ENCODE assay signal across 21 mouse cellular contexts in genomic region chr9:72158392-72158791, GRCm38 (mm10).
"Had no signal": no experiment of that assay in that cellular context is flagged by ENCODE, and none has a peak within 500 bp of the region (broad histone marks: within the 10 kb centered on the region; RNA-seq: fewer than 3 reads in every experiment).

No protein-coding gene starts in this region.

- H3K4me3 ChIP-seq: heart, embryonic 10.5 days; heart, embryonic 12.5 days; hindbrain, embryonic 13.5 days; hindbrain, embryonic 15.5 days; kidney, embryonic 15.5 days; left cerebral cortex, adult 2 months; limb, embryonic 10.5 days; limb, embryonic 12.5 days; liver, embryonic 13.5 days had no signal

- H3K9me3 ChIP-seq: heart, embryonic 10.5 days; heart, embryonic 12.5 days; hindbrain, embryonic 13.5 days; hindbrain, embryonic 15.5 days; kidney, embryonic 15.5 days; limb, embryonic 10.5 days; limb, embryonic 12.5 days; liver, embryonic 13.5 days had no signal

- ATAC-seq: hindbrain, postnatal 0 days; intestine, embryonic 16.5 days had no signal

- DNase-seq: gastrocnemius, postnatal 14 days; gastrocnemius, postnatal 36 days; kidney, adult 11 months; kidney, adult 2 months; kidney, adult 9 months; kidney, postnatal 14 days; kidney, postnatal 36 days; liver; liver, embryonic 13.5 days had no signal

- H3K4me1 ChIP-seq: heart, embryonic 10.5 days; heart, embryonic 12.5 days; liver, embryonic 13.5 days had no signal

- H3K27me3 ChIP-seq: heart, embryonic 12.5 days; hindbrain, embryonic 13.5 days; hindbrain, embryonic 15.5 days; kidney, embryonic 15.5 days; limb, embryonic 12.5 days had no signal

- H3K4me2 ChIP-seq: heart, embryonic 12.5 days; hindbrain, embryonic 13.5 days; hindbrain, embryonic 15.5 days; kidney, embryonic 15.5 days; limb, embryonic 12.5 days; liver, embryonic 11.5 days; liver, embryonic 13.5 days had no signal

- H3K36me3 ChIP-seq: heart, embryonic 10.5 days; heart, embryonic 12.5 days; hindbrain, embryonic 13.5 days; hindbrain, embryonic 15.5 days; kidney, embryonic 15.5 days; limb, embryonic 10.5 days; limb, embryonic 12.5 days; liver, embryonic 13.5 days had no signal

- H3K27ac ChIP-seq: heart, embryonic 10.5 days; hindbrain, embryonic 13.5 days; hindbrain, embryonic 15.5 days; hindbrain, postnatal 0 days; kidney, embryonic 15.5 days; kidney, postnatal 0 days; left cerebral cortex, adult 2 months; limb, embryonic 10.5 days; limb, embryonic 12.5 days; liver, embryonic 13.5 days had no signal

- H3K9ac ChIP-seq: heart, embryonic 12.5 days; hindbrain, embryonic 13.5 days; hindbrain, embryonic 15.5 days; kidney, embryonic 15.5 days; limb, embryonic 12.5 days; liver, embryonic 13.5 days had no signal
